In genomic region chr2:11288531-11288846, GRCm38 (mm10) we compare ENCODE assay signal across 9 mouse cellular contexts.
DNase-seq lines count a peak whose midpoint lies in the region; ATAC-seq and TF ChIP-seq lines count a peak whose summit lies in the region.
"Had no signal": no experiment of that assay in that cellular context is flagged by ENCODE, and none has a peak within 500 bp of the region (broad histone marks: within the 10 kb centered on the region; RNA-seq: fewer than 3 reads in every experiment).

No protein-coding gene starts in this region.

- no peak overlapping the region for H3K27ac ChIP-seq in bone marrow, adult 2 months (ENCODE audit: control insufficient read depth, insufficient read depth, low read depth, low read length, poor library complexity)
- H3K27ac ChIP-seq in embryonic facial prominence, embryonic 14.5 days (replicated peaks; ENCODE audit: low read depth, low read length), result no peak overlapping the region
- no peak overlapping the region for H3K27ac ChIP-seq in heart, embryonic 14.5 days (replicated peaks in 1 of 2; ENCODE audit: control insufficient read depth in 1 of 2, insufficient read depth in 1 of 2, low read depth in 2 of 2, low read length in 2 of 2)
- H3K27ac ChIP-seq in liver, embryonic 14.5 days, result no peak overlapping the region
- H3K27ac ChIP-seq in neural tube, embryonic 14.5 days (ENCODE audit: low read depth, low read length), result no peak overlapping the region
- H3K27ac ChIP-seq: limb, embryonic 15.5 days had no signal

- H3K4me3 ChIP-seq in bone marrow, adult 2 months (replicated peaks; ENCODE audit: control insufficient read depth, low read depth, low read length), result no peak overlapping the region
- no peak overlapping the region for H3K4me3 ChIP-seq in embryonic facial prominence, embryonic 14.5 days (ENCODE audit: low read depth, low read length)
- H3K4me3 ChIP-seq in heart, embryonic 14.5 days (ENCODE audit: control insufficient read depth in 1 of 2, insufficient read depth in 1 of 2, low read depth in 1 of 2, low read length in 2 of 2), result no peak overlapping the region
- H3K4me3 ChIP-seq in liver, embryonic 14.5 days (ENCODE audit: insufficient read depth in 1 of 2, low read depth in 2 of 2, low read length in 2 of 2), result no peak overlapping the region
- no peak overlapping the region for H3K4me3 ChIP-seq in neural tube, embryonic 14.5 days (ENCODE audit: low read depth, low read length)
- H3K4me3 ChIP-seq: limb, embryonic 15.5 days had no signal

- H3K4me2 ChIP-seq in embryonic facial prominence, embryonic 14.5 days (ENCODE audit: low read depth, low read length), result peak overlapping the region; percentile 40
- peak overlapping the region; percentile 31; the same call in 1 of the 2 replicates for H3K4me2 ChIP-seq in heart, embryonic 14.5 days (ENCODE audit: low read length)
- no peak overlapping the region for H3K4me2 ChIP-seq in liver, embryonic 14.5 days (ENCODE audit: low read depth)
- H3K4me2 ChIP-seq in neural tube, embryonic 14.5 days (ENCODE audit: low read depth, low read length), result no peak overlapping the region
- H3K4me2 ChIP-seq: limb, embryonic 15.5 days had no signal

- ATAC-seq in CD4-positive, CD25-positive, alpha-beta regulatory T cell, adult 4 months, result peak; percentile 87
- ATAC-seq in embryonic facial prominence, embryonic 14.5 days (ENCODE audit: low read depth), result peak; percentile 84
- ATAC-seq in heart, embryonic 14.5 days (ENCODE audit: insufficient number of reproducible peaks, insufficient read depth, low FRiP score, low read depth), result no peak
- no peak for ATAC-seq in liver, embryonic 14.5 days (ENCODE audit: insufficient read depth)
- ATAC-seq in neural tube, embryonic 14.5 days (ENCODE audit: low read depth), result peak; percentile 93

- TF ChIP-seq EP300 in liver, embryonic 14.5 days (IDR thresholded peaks at IDR 0.05; ENCODE audit: low read depth), result no peak

- no peaks in the 10 kb centered on the region for H3K9me3 ChIP-seq in embryonic facial prominence, embryonic 14.5 days (ENCODE audit: control insufficient read depth, low read length)
- H3K9me3 ChIP-seq in heart, embryonic 14.5 days (ENCODE audit: control insufficient read depth, low read length), result no peaks in the 10 kb centered on the region
- H3K9me3 ChIP-seq in liver, embryonic 14.5 days (ENCODE audit: control insufficient read depth, low read length), result no peaks in the 10 kb centered on the region
- no peaks in the 10 kb centered on the region for H3K9me3 ChIP-seq in neural tube, embryonic 14.5 days (ENCODE audit: control insufficient read depth, low read length)
- H3K9me3 ChIP-seq: limb, embryonic 15.5 days had no signal

- no peaks in the 10 kb centered on the region; the same call in 1 of the 2 replicates for H3K27me3 ChIP-seq in embryonic facial prominence, embryonic 14.5 days (replicated peaks; ENCODE audit: control insufficient read depth, insufficient read depth, low read length)
- no peaks in the 10 kb centered on the region for H3K27me3 ChIP-seq in heart, embryonic 14.5 days (ENCODE audit: control insufficient read depth, insufficient read depth, low read length)
- H3K27me3 ChIP-seq in liver, embryonic 14.5 days (ENCODE audit: control insufficient read depth, insufficient read depth, low read length), result no peaks in the 10 kb centered on the region
- no peaks in the 10 kb centered on the region for H3K27me3 ChIP-seq in neural tube, embryonic 14.5 days (ENCODE audit: control insufficient read depth, insufficient read depth, low read length)
- H3K27me3 ChIP-seq: limb, embryonic 15.5 days had no signal

- H3K4me1 ChIP-seq in bone marrow, adult 2 months (ENCODE audit: control insufficient read depth, insufficient read depth, low read length), result no peaks in the 10 kb centered on the region
- no peaks in the 10 kb centered on the region for H3K4me1 ChIP-seq in embryonic facial prominence, embryonic 14.5 days (ENCODE audit: control insufficient read depth, insufficient read depth, low read length)
- no peaks in the 10 kb centered on the region for H3K4me1 ChIP-seq in heart, embryonic 14.5 days (ENCODE audit: control insufficient read depth in 2 of 2, insufficient read depth in 2 of 2, low read length in 2 of 2)
- no peaks in the 10 kb centered on the region for H3K4me1 ChIP-seq in liver, embryonic 14.5 days (replicated peaks; ENCODE audit: control insufficient read depth in 2 of 2, insufficient read depth in 2 of 2, low read length in 1 of 2)
- no peaks in the 10 kb centered on the region for H3K4me1 ChIP-seq in neural tube, embryonic 14.5 days (ENCODE audit: control insufficient read depth, insufficient read depth, low read length)

- 7% methylated on average over 7 of the region's 7 CpGs for WGBS in bone marrow, adult 2 months
- 5% methylated on average over 7 of the region's 7 CpGs for WGBS in embryonic facial prominence, embryonic 14.5 days
- 7% methylated on average over 7 of the region's 7 CpGs for WGBS in heart, embryonic 14.5 days
- 6% methylated on average over 7 of the region's 7 CpGs for WGBS in liver, embryonic 14.5 days (ENCODE audit: insufficient replicate concordance)
- 5% methylated on average over 7 of the region's 7 CpGs for WGBS in neural tube, embryonic 14.5 days

- peak overlapping the region; percentile 32; the same call in 1 of the 2 replicates for H3K9ac ChIP-seq in embryonic facial prominence, embryonic 14.5 days (ENCODE audit: low read depth, low read length)
- no peak overlapping the region for H3K9ac ChIP-seq in heart, embryonic 14.5 days (ENCODE audit: low read length)
- no peak overlapping the region for H3K9ac ChIP-seq in liver, embryonic 14.5 days (replicated peaks)
- H3K9ac ChIP-seq in neural tube, embryonic 14.5 days (replicated peaks; ENCODE audit: low read depth, low read length), result no peak overlapping the region
- H3K9ac ChIP-seq: limb, embryonic 15.5 days had no signal

- peak; percentile 77 for DNase-seq in embryonic facial prominence, embryonic 14.5 days (ENCODE audit: low spot score)
- DNase-seq in kidney, postnatal 10 days, result peak; percentile 89
- peak; percentile 23 to 27 (median 24) for DNase-seq in liver, embryonic 14.5 days (ENCODE audit: low read depth in 3 of 3, low spot score in 3 of 3)
- peak; percentile 43 for DNase-seq in telencephalon, adult 2 months (ENCODE audit: low read depth, low spot score)

- peak; percentile 98 for TF ChIP-seq CTCF in bone marrow, adult 2 months (IDR thresholded peaks at IDR 0.05; ENCODE audit: control insufficient read depth, insufficient read depth, low read length)
- peak; percentile 96 for TF ChIP-seq CTCF in liver, embryonic 14.5 days (IDR thresholded peaks at IDR 0.05; ENCODE audit: low read depth)

- no peak for TF ChIP-seq POLR2A in bone marrow, adult 2 months (IDR thresholded peaks at IDR 0.05; ENCODE audit: borderline replicate concordance, control insufficient read depth, low read depth, low read length)

- H3K36me3 ChIP-seq in embryonic facial prominence, embryonic 14.5 days (ENCODE audit: control insufficient read depth, insufficient read depth, low read length), result no peaks in the 10 kb centered on the region
- H3K36me3 ChIP-seq in heart, embryonic 14.5 days (ENCODE audit: control insufficient read depth, insufficient read depth, low read length), result no peaks in the 10 kb centered on the region
- H3K36me3 ChIP-seq in liver, embryonic 14.5 days (replicated peaks; ENCODE audit: control insufficient read depth, insufficient read depth, low read depth), result no peaks in the 10 kb centered on the region
- no peaks in the 10 kb centered on the region for H3K36me3 ChIP-seq in neural tube, embryonic 14.5 days (ENCODE audit: control insufficient read depth, insufficient read depth, low read length)
- H3K36me3 ChIP-seq: limb, embryonic 15.5 days had no signal

Comparison
In these comparisons a context has a peak if more than half of its experiments do, and no peak if none do; other contexts are left out.
1. ATAC-seq: peak in CD4-positive, CD25-positive, alpha-beta regulatory T cell, adult 4 months (single experiment), embryonic facial prominence, embryonic 14.5 days (single experiment) and neural tube, embryonic 14.5 days (single experiment); none in heart, embryonic 14.5 days (single experiment) and liver, embryonic 14.5 days (single experiment).
2. DNase-seq: peak in every context shown above with its lines; median percentile 89 in kidney, postnatal 10 days; 77 in embryonic facial prominence, embryonic 14.5 days; 43 in telencephalon, adult 2 months; 24 in liver, embryonic 14.5 days.
3. H3K4me2 ChIP-seq: peak in embryonic facial prominence, embryonic 14.5 days (single experiment) and heart, embryonic 14.5 days (single experiment); none in liver, embryonic 14.5 days (single experiment) and neural tube, embryonic 14.5 days (single experiment).